Comparison of ENCODE assay signal across 18 mouse cellular contexts in genomic region chr5:30601397-30601796, GRCm38 (mm10). TPM values are rescaled to one million over a fixed set of nuclear protein-coding genes. Genes with fewer than 3 reads are reported as not detected.
DNase-seq lines count a peak whose midpoint lies in the region; ATAC-seq and TF ChIP-seq lines count a peak whose summit lies in the region.
"Had no signal": no experiment of that assay in that cellular context is flagged by ENCODE, and none has a peak within 500 bp of the region (broad histone marks: within the 10 kb centered on the region; RNA-seq: fewer than 3 reads in every experiment).

No protein-coding gene starts in this region.

- 0 out of 2 replicates have a peak, but pooled peaks cover under 1% of the 10 kb centered on the region for H3K4me1 ChIP-seq in forebrain, postnatal 0 days (ENCODE audit: insufficient read depth)
- no peaks in the 10 kb centered on the region for H3K4me1 ChIP-seq in forebrain, embryonic 11.5 days (replicated peaks; ENCODE audit: control insufficient read depth, insufficient read depth, low read length)
- H3K4me1 ChIP-seq in intestine, postnatal 0 days (replicated peaks; ENCODE audit: control insufficient read depth, insufficient read depth, low read length), result no peaks in the 10 kb centered on the region
- H3K4me1 ChIP-seq in intestine, embryonic 15.5 days (replicated peaks), result peaks cover under 1% of the 10 kb centered on the region; the same call in 1 of the 2 replicates
- H3K4me1 ChIP-seq in midbrain, postnatal 0 days (ENCODE audit: insufficient read depth, low read length), result no peaks in the 10 kb centered on the region
- H3K4me1 ChIP-seq in midbrain, embryonic 14.5 days (ENCODE audit: control insufficient read depth, insufficient read depth, low read length), result no peaks in the 10 kb centered on the region
- H3K4me1 ChIP-seq: forebrain, embryonic 12.5 days; limb, embryonic 13.5 days had no signal

- no peaks in the 10 kb centered on the region; the same call in 1 of the 2 replicates for H3K27me3 ChIP-seq in forebrain, postnatal 0 days (ENCODE audit: insufficient read depth, low read length)
- no peaks in the 10 kb centered on the region for H3K27me3 ChIP-seq in forebrain, embryonic 11.5 days (ENCODE audit: control insufficient read depth, insufficient read depth, low read length)
- no peaks in the 10 kb centered on the region for H3K27me3 ChIP-seq in intestine, postnatal 0 days (replicated peaks; ENCODE audit: control insufficient read depth, insufficient read depth, low read length)
- no peaks in the 10 kb centered on the region for H3K27me3 ChIP-seq in intestine, embryonic 15.5 days (replicated peaks)
- H3K27me3 ChIP-seq in midbrain, postnatal 0 days (ENCODE audit: insufficient read depth, low read length), result no peaks in the 10 kb centered on the region
- H3K27me3 ChIP-seq in midbrain, embryonic 14.5 days (ENCODE audit: control insufficient read depth, insufficient read depth, low read length), result no peaks in the 10 kb centered on the region
- H3K27me3 ChIP-seq: forebrain, embryonic 12.5 days had no signal

- no peaks in the 10 kb centered on the region for H3K9me3 ChIP-seq in forebrain, postnatal 0 days (ENCODE audit: low read length)
- no peaks in the 10 kb centered on the region for H3K9me3 ChIP-seq in forebrain, embryonic 11.5 days (ENCODE audit: control insufficient read depth, low read length)
- H3K9me3 ChIP-seq in intestine, postnatal 0 days (ENCODE audit: control insufficient read depth), result no peaks in the 10 kb centered on the region
- H3K9me3 ChIP-seq in intestine, embryonic 15.5 days, result no peaks in the 10 kb centered on the region
- no peaks in the 10 kb centered on the region for H3K9me3 ChIP-seq in midbrain, postnatal 0 days (ENCODE audit: low read length)
- no peaks in the 10 kb centered on the region for H3K9me3 ChIP-seq in midbrain, embryonic 14.5 days (ENCODE audit: control insufficient read depth, low read length)
- H3K9me3 ChIP-seq: forebrain, embryonic 12.5 days; hindbrain, embryonic 10.5 days; limb, embryonic 13.5 days; midbrain, embryonic 13.5 days had no signal

- H3K27ac ChIP-seq in forebrain, postnatal 0 days (ENCODE audit: low read depth, low read length), result no peak overlapping the region
- H3K27ac ChIP-seq in forebrain, embryonic 11.5 days (ENCODE audit: low read depth, low read length), result no peak overlapping the region
- H3K27ac ChIP-seq in intestine, postnatal 0 days (ENCODE audit: low read depth, low read length), result no peak overlapping the region
- no peak overlapping the region for H3K27ac ChIP-seq in intestine, embryonic 15.5 days
- H3K27ac ChIP-seq in midbrain, postnatal 0 days (ENCODE audit: low read depth, low read length), result no peak overlapping the region
- H3K27ac ChIP-seq in midbrain, embryonic 14.5 days (replicated peaks; ENCODE audit: low read depth, low read length), result no peak overlapping the region
- H3K27ac ChIP-seq: forebrain, embryonic 12.5 days; hindbrain, embryonic 10.5 days; limb, embryonic 13.5 days; midbrain, embryonic 13.5 days had no signal

- WGBS in forebrain, postnatal 0 days, result 42% methylated on average over 4 of the region's 4 CpGs
- 37% methylated on average over 4 of the region's 4 CpGs for WGBS in forebrain, embryonic 11.5 days
- 18% methylated on average over 4 of the region's 4 CpGs for WGBS in intestine, postnatal 0 days
- WGBS in intestine, embryonic 15.5 days, result 21% methylated on average over 4 of the region's 4 CpGs
- WGBS in midbrain, postnatal 0 days, result 33% methylated on average over 4 of the region's 4 CpGs
- 42% methylated on average over 4 of the region's 4 CpGs for WGBS in midbrain, embryonic 14.5 days

- no peak overlapping the region for H3K9ac ChIP-seq in forebrain, postnatal 0 days
- no peak overlapping the region for H3K9ac ChIP-seq in forebrain, embryonic 11.5 days (ENCODE audit: low read length)
- no peak overlapping the region for H3K9ac ChIP-seq in intestine, postnatal 0 days (ENCODE audit: low read depth, low read length)
- no peak overlapping the region for H3K9ac ChIP-seq in intestine, embryonic 15.5 days
- H3K9ac ChIP-seq in midbrain, postnatal 0 days (replicated peaks; ENCODE audit: low read length, poor library complexity, severe bottlenecking), result no peak overlapping the region
- no peak overlapping the region for H3K9ac ChIP-seq in midbrain, embryonic 14.5 days (replicated peaks; ENCODE audit: low read length)
- H3K9ac ChIP-seq: forebrain, embryonic 12.5 days; limb, embryonic 13.5 days; midbrain, embryonic 13.5 days had no signal

- TF ChIP-seq CTCF in forebrain, postnatal 0 days (IDR thresholded peaks at IDR 0.05; ENCODE audit: low read depth), result peak; percentile 38
- peak; percentile 52 for TF ChIP-seq CTCF in intestine, postnatal 0 days (IDR thresholded peaks at IDR 0.05; ENCODE audit: low read depth)
- peak; percentile 18; the same call in 1 of the 2 replicates for TF ChIP-seq CTCF in midbrain, postnatal 0 days (IDR thresholded peaks at IDR 0.05)

- H3K4me3 ChIP-seq in forebrain, postnatal 0 days (ENCODE audit: low read depth, low read length), result no peak overlapping the region
- no peak overlapping the region for H3K4me3 ChIP-seq in forebrain, embryonic 11.5 days (ENCODE audit: low read depth, low read length)
- H3K4me3 ChIP-seq in intestine, postnatal 0 days (ENCODE audit: low read depth, low read length), result no peak overlapping the region
- H3K4me3 ChIP-seq in intestine, embryonic 15.5 days (replicated peaks), result no peak overlapping the region
- no peak overlapping the region for H3K4me3 ChIP-seq in midbrain, postnatal 0 days (ENCODE audit: low read depth, low read length)
- H3K4me3 ChIP-seq in midbrain, embryonic 14.5 days (replicated peaks; ENCODE audit: low read depth, low read length), result no peak overlapping the region
- H3K4me3 ChIP-seq: forebrain, embryonic 12.5 days; hindbrain, embryonic 10.5 days; limb, embryonic 13.5 days; midbrain, embryonic 13.5 days had no signal

- H3K36me3 ChIP-seq in forebrain, postnatal 0 days (ENCODE audit: insufficient read depth), result no peaks in the 10 kb centered on the region
- H3K36me3 ChIP-seq in forebrain, embryonic 11.5 days (ENCODE audit: control insufficient read depth, insufficient read depth, low read length), result no peaks in the 10 kb centered on the region
- no peaks in the 10 kb centered on the region for H3K36me3 ChIP-seq in intestine, postnatal 0 days (ENCODE audit: control insufficient read depth, insufficient read depth)
- no peaks in the 10 kb centered on the region for H3K36me3 ChIP-seq in intestine, embryonic 15.5 days
- no peaks in the 10 kb centered on the region for H3K36me3 ChIP-seq in midbrain, postnatal 0 days (ENCODE audit: insufficient read depth, low read length)
- no peaks in the 10 kb centered on the region for H3K36me3 ChIP-seq in midbrain, embryonic 14.5 days (ENCODE audit: control insufficient read depth, insufficient read depth, low read length)
- H3K36me3 ChIP-seq: forebrain, embryonic 12.5 days; hindbrain, embryonic 10.5 days; limb, embryonic 13.5 days; midbrain, embryonic 13.5 days had no signal

- DNase-seq in forebrain, postnatal 0 days, result no peak
- DNase-seq in forebrain, embryonic 11.5 days (ENCODE audit: low spot score), result no peak
- no peak for DNase-seq in midbrain, postnatal 0 days (ENCODE audit: low spot score)
- DNase-seq in midbrain, embryonic 14.5 days, result no peak
- no peak for DNase-seq in gastrocnemius, adult 8-10 months (ENCODE audit: low spot score in 2 of 2)
- DNase-seq: kidney, adult 18-20 months; thymus, adult 18-20 months had no signal

- ATAC-seq in forebrain, postnatal 0 days, result no peak
- ATAC-seq in forebrain, embryonic 11.5 days (replicated peaks; ENCODE audit: low FRiP score), result no peak
- no peak for ATAC-seq in intestine, postnatal 0 days
- no peak for ATAC-seq in intestine, embryonic 15.5 days
- no peak for ATAC-seq in midbrain, postnatal 0 days (ENCODE audit: low FRiP score)
- no peak for ATAC-seq in midbrain, embryonic 14.5 days (ENCODE audit: low FRiP score, low TSS enrichment)
- ATAC-seq: CD4-positive, CD25-positive, alpha-beta regulatory T cell, adult 4 months; midbrain, embryonic 13.5 days had no signal

- no peak overlapping the region for H3K4me2 ChIP-seq in forebrain, postnatal 0 days (ENCODE audit: low read depth)
- no peak overlapping the region for H3K4me2 ChIP-seq in forebrain, embryonic 11.5 days (ENCODE audit: low read depth, low read length, severe bottlenecking)
- H3K4me2 ChIP-seq in intestine, postnatal 0 days (replicated peaks; ENCODE audit: low read depth), result no peak overlapping the region
- H3K4me2 ChIP-seq in intestine, embryonic 15.5 days (replicated peaks), result no peak overlapping the region
- no peak overlapping the region for H3K4me2 ChIP-seq in midbrain, postnatal 0 days (ENCODE audit: low read depth, low read length, poor library complexity, severe bottlenecking)
- no peak overlapping the region for H3K4me2 ChIP-seq in midbrain, embryonic 14.5 days (ENCODE audit: low read length)
- H3K4me2 ChIP-seq: forebrain, embryonic 12.5 days; limb, embryonic 13.5 days; midbrain, embryonic 13.5 days had no signal

RNA-seq across cellular contexts. Expression of gene Kcnk3, which starts 13.4 kb away (rescaled TPM):
- 10.8 and 13.1 TPM in 2 replicates for total RNA-seq in forebrain, postnatal 0 days (2014; rRNA removed)
- 6.4 and 7.0 TPM in 2 replicates for polyA plus RNA-seq in forebrain, postnatal 0 days (2015; fragmentation: Nextera tagmentation; extraction: Ambion mirVana)
- 0.20 and 0.24 TPM in 2 replicates for polyA plus RNA-seq in forebrain, embryonic 11.5 days (2014; fragmentation: Nextera tagmentation; extraction: Ambion mirVana)
- 7.3 and 8.1 TPM in 2 replicates for polyA plus RNA-seq in intestine, postnatal 0 days (2015; fragmentation: Nextera tagmentation; extraction: Ambion mirVana)
- 24.4 and 24.9 TPM in 2 replicates for polyA plus RNA-seq in intestine, embryonic 15.5 days (2015; fragmentation: Nextera tagmentation; extraction: Ambion mirVana)
- 18.8 and 21.8 TPM in 2 replicates for total RNA-seq in midbrain, postnatal 0 days (2014; rRNA removed)
- 12.2 and 12.3 TPM in 2 replicates for polyA plus RNA-seq in midbrain, postnatal 0 days (2015; fragmentation: Nextera tagmentation; extraction: Ambion mirVana)
- 4.7 and 6.6 TPM in 2 replicates for polyA plus RNA-seq in midbrain, embryonic 14.5 days (2014; fragmentation: Nextera tagmentation; extraction: Ambion mirVana)
- total RNA-seq in gastrocnemius, adult 8-10 months (2022), result 1 to 10 TPM in 1 of 4 experiments, under 1 TPM in 3; 0.17 to 1.2 (median 0.39) TPM

RNA-seq across cellular contexts. Expression of gene Slc35f6, which starts 46.3 kb away (rescaled TPM):
- total RNA-seq in forebrain, postnatal 0 days (2014; rRNA removed), result 31.5 and 48.7 TPM in 2 replicates
- 19.2 and 24.3 TPM in 2 replicates for polyA plus RNA-seq in forebrain, postnatal 0 days (2015; fragmentation: Nextera tagmentation; extraction: Ambion mirVana)
- polyA plus RNA-seq in forebrain, embryonic 11.5 days (2014; fragmentation: Nextera tagmentation; extraction: Ambion mirVana), result 24.1 and 28.3 TPM in 2 replicates
- polyA plus RNA-seq in intestine, postnatal 0 days (2015; fragmentation: Nextera tagmentation; extraction: Ambion mirVana), result 71.6 and 79.4 TPM in 2 replicates
- 36.8 and 40.4 TPM in 2 replicates for polyA plus RNA-seq in intestine, embryonic 15.5 days (2015; fragmentation: Nextera tagmentation; extraction: Ambion mirVana)
- total RNA-seq in midbrain, postnatal 0 days (2014; rRNA removed), result 62.5 and 65.3 TPM in 2 replicates
- polyA plus RNA-seq in midbrain, postnatal 0 days (2015; fragmentation: Nextera tagmentation; extraction: Ambion mirVana), result 25.1 and 30.9 TPM in 2 replicates
- 26.6 and 33.9 TPM in 2 replicates for polyA plus RNA-seq in midbrain, embryonic 14.5 days (2014; fragmentation: Nextera tagmentation; extraction: Ambion mirVana)
- 10 to 100 TPM; 10.2 to 14.4 (median 12.4) TPM for total RNA-seq in gastrocnemius, adult 8-10 months (2022)

RNA-seq across cellular contexts. Expression of gene Cib4, which starts 55.8 kb away (rescaled TPM):
- total RNA-seq in forebrain, postnatal 0 days (2014; rRNA removed), result not detected in 2 replicates
- polyA plus RNA-seq in forebrain, postnatal 0 days (2015; fragmentation: Nextera tagmentation; extraction: Ambion mirVana), result not detected in 2 replicates
- not detected in 2 replicates for polyA plus RNA-seq in forebrain, embryonic 11.5 days (2014; fragmentation: Nextera tagmentation; extraction: Ambion mirVana)
- polyA plus RNA-seq in intestine, postnatal 0 days (2015; fragmentation: Nextera tagmentation; extraction: Ambion mirVana), result not detected in 2 replicates
- not detected in 2 replicates for polyA plus RNA-seq in intestine, embryonic 15.5 days (2015; fragmentation: Nextera tagmentation; extraction: Ambion mirVana)
- total RNA-seq in midbrain, postnatal 0 days (2014; rRNA removed), result not detected in 2 replicates
- not detected in 2 replicates for polyA plus RNA-seq in midbrain, postnatal 0 days (2015; fragmentation: Nextera tagmentation; extraction: Ambion mirVana)
- not detected in 2 replicates for polyA plus RNA-seq in midbrain, embryonic 14.5 days (2014; fragmentation: Nextera tagmentation; extraction: Ambion mirVana)
- total RNA-seq in gastrocnemius, adult 8-10 months (2022), result not detected
- total RNA-seq: gastrocnemius, adult 18-20 months; layer of hippocampus, adult 18-20 months; left cerebral cortex, adult 8-10 months had no signal
- polyA plus RNA-seq: CD4-positive, CD25-positive, alpha-beta regulatory T cell, adult 4 months; embryonic facial prominence, embryonic 14.5 days; forebrain, embryonic 12.5 days; hindbrain, embryonic 10.5 days; midbrain, embryonic 13.5 days had no signal
